Comparison of ENCODE assay signal across 17 mouse cellular contexts in the genomic region with DNA sequence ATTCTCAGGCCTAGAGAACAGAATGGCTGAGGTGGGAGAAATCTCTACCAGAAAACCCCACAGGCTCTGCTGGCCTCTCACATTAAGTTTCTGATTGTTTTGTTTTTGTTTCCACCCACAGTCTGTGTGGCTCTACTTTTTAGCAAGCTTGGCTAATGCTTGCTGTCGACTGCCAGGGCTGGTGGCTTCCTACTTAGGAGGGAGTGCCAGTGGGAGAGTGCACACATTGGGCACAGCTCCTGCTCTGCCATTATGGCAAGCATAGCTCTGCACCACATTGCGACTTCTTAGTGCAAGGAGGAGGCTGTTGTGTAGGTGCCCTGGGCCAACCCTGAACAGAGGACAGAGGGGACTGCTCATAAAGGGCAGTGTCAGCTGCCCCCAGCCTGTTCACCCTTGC.
"Had no signal": no experiment of that assay in that cellular context is flagged by ENCODE, and none has a peak within 500 bp of the region (broad histone marks: within the 10 kb centered on the region; RNA-seq: fewer than 3 reads in every experiment).

No protein-coding gene starts in this region.

- DNase-seq: gastrocnemius, adult 2 months; gastrocnemius, postnatal 10 days; gastrocnemius, postnatal 25 days; heart, adult 2 months; heart, postnatal 10 days; heart, postnatal 4 days; kidney, adult 18-20 months; kidney, adult 8-10 months; kidney, postnatal 10 days; kidney, postnatal 4 days; liver; liver, embryonic 13.5 days had no signal

- ATAC-seq: forebrain, embryonic 16.5 days; hindbrain, embryonic 16.5 days; inflammation-experienced regulatory T-cells, adult 6 months; intestine, embryonic 15.5 days; intestine, postnatal 0 days had no signal
